Mouse (Mus musculus) 3134 (cell line): Measurements from ENCODE around the gene Prpf8.
A peak's percentile ranks its signal among the peaks of the same experiment; 100 is the strongest.

Experiments
- DNase-seq: peaks from one replicate; pipeline ENCODE4 v3.0.0-alpha.2; 2011; ENCODE audit warnings: low spot score; ENCODE audit not compliant: insufficient read length; ENCODE audit errors: extremely low read depth

Gene Prpf8

DNA sequence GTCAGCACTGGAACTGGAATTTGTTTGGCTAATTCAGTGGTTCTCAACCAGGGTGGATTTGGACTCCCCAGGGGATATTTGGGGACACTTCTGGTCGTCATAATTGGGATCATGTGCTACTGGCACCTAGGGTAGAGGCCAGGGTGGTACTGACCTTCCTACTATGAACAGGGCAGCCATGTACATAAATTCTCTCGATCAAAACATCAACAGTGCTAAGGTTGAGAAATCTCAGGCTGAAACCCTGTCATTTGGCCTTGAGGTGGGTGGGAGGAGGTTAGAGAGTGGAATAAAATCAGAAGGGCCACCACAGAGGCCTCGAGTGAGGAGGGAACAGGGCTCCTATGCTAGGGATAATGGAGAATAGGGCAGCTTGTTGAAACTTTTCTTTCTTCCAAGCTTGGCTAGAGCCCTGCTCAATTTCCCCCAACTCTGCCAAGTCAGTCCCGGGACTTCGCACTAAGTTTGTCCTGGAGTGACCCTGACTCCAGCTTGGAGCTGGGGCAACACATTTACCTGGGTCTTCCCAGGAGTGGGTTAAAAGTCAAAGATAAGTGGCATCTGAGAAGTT is 27.4 kb upstream of the Prpf8 start:
- no peak for DNase-seq

DNA sequence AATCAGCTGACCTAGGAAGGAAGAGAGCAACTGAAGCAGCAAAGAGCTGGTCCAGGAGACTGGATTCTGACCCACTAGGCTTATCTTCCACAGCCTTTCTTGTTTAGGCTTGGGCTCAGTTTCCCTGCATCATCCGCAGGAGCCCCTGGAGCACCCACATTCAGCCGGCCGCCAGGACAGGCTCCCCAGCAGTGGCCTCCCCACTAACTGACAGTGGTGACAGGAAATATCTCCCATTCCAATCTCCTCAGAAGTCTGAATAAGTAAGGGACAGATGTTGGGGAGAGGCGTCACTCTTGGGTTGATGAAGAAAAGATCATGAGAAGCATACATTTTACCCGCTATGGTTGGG is 26.9 kb upstream of the Prpf8 start:
- peak; percentile 48 for DNase-seq

DNA sequence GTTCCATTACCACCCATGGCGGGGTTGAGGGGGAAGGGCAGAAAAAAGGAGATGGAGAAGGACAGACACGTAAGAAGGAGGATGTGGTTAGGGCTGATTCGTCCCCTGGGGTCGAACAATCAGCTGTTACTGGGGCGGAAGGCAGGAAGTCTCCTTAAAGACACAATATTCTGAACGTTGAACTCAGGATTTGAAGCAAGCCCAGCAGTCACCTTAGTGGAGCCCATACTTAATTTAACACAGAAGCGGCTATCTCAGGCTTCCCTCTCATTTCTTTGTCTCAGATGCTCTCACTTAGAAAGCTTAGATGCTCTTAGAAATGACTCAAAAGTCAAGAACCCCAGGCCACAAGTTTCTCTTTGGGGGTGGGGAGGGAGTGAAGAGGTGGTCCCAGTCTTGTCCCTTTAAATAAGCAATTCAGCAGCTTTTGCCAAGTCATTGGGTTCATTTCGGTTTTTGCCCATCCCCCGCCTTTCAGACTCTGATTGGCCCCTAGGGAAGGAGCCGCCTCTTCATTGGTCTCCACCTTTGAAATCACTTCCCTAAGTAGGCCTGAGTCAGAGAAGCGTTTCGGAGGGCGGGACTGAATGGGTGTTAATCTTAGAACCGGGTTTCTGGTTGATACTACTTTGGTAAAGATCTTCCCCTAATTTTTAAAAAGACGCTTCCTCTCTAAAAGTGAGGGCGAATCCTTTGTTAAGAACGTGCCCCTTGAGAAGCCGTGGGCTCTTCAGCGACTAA is 26.3 kb upstream of the Prpf8 start:
- DNase-seq = peak; percentile 79

DNA sequence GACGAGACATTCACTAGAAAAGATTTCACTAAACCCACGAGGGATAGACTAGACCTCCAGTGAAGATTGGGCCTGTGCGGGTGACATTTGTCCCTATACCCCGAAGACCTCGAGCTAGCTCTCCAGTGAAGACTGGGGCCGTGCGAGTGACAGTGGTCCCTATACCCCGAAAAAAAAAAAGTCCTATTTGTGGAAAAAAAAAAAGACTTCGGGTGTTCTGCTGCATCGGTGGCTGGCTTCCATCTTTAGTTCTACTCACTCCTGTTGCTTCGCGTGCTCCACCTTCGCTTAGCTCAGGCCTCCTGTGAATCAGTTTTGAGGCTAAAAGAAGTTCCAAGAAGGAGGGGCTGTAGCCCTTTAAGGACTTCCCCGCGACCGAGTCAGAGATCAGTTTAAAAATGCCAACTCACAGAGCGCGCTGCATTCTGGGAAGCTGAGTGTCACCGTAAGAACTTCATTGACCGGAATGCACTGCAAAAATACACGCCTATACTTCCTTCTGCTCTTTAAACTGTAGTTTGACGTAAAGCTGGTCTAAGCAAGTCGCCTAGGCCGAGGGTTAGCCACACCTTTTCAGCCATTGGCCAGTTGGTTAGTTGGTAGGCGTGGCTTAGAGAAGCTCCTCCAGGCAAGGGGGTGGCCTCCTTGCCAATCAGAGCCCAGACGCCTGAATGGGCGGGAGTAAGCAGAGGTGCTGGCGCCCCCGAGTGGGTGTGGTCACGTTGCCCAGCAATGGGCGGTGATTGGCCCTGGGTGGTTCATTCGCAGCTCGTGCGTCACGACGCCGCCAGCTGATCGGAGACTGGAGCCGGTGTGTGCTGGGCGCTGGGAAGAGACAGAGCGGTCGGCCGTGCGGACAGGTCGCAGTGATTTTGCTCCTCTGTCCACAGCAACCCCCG is 25.5 kb upstream of the Prpf8 start, which contains the start of gene Tlcd2:
Gene Tlcd2, plus strand, starts transcription at position 872 of the 899 bp plus-strand sequence.
- DNase-seq = peak; percentile 100

DNA sequence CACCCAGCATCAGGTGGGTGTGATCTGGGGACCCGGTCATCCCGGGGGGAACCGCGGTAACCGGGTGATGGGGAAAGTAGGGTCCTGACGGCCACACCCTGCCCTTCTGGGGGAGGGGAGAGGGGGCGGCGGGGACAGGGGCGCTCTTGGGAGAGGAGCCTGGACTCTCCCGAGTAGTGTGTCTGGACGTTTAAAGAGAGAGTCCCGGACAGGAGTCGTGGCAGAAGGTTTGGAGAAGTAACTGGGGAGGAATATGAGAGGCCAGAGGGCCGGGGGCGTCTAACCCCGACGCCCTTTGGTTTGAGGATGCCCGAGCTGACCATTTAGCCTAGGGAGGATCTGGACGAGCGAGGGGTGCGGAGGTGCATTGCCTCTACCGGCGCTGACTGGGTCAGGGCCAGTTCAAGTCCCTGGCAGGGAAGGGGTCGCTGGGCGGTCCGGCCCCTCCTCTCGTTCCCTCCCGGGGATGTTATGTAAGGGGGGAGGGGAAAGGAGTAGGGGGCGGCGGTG is 24.8 kb upstream of the Prpf8 start:
- no peak for DNase-seq

DNA sequence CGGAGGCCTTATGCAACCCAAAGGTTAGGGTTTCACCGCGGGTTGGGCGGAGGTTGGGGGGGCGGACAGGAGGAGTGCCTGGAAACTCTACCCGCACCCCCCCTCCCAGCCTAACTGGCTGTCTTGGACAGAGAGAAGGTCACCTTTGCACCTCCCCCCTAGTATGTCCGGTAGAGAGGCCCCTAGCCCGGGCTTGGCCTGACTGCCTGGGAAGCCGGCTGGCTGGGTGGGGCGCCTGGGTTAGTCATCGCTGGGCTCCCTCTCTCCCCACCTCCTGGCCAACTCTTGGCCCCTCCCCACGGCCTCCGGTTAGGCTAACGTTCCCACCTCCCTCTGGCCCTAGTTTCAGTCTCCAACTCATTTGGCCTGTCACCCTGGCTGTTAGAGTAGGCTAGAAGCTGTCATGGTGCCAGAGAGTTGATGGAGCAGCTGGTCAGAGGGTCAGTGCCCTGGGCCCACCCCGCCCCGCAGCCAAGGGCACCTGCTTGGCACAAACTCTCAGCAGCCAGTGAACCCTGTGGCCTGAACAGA is 24.3 kb upstream of the Prpf8 start:
- peak; percentile 93 for DNase-seq

DNA sequence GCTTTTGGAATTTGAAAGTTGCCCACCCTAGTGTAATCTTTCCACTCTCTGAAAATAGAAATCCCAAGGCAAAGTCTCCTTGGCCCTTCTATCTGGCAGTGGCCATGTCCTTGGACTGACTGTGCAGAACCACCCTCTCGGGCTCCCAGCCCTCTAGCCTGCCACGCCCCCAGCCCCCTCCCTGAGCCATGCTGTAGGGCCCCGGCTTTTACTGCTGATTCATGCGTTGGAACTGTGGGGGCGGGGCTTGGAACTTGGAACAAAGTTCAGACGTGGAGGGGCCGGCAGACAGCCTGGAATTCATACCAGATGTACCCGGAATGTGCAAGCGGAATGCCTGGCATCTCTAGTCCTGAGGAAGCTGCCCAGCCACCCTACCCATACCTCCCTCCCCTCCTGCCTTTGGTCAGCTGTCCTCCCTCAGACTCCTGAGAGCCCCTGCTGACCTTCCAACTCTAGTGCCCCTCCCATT is 23.7 kb upstream of the Prpf8 start:
- DNase-seq = peak; percentile 95

DNA sequence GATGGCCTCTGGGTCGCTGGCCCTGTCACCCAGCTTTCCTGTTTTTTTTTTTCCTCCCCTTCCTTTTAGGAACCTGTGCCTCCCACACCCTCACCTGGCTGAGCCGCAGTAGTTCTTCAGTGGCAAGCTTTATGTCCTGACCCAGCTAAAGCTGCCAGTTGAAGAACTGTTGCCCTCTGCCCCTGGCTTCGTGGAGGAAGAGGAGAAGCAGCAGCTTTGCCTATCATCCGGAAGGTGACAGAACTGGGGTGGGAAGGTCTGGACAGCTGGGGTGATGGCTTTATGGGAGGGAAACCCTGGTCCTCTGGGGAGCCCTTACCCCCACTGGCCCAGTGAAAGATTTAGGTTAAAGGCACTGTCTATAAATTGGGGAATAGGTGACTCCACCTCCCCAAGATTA is 23.0 kb upstream of the Prpf8 start:
- DNase-seq = no peak

DNA sequence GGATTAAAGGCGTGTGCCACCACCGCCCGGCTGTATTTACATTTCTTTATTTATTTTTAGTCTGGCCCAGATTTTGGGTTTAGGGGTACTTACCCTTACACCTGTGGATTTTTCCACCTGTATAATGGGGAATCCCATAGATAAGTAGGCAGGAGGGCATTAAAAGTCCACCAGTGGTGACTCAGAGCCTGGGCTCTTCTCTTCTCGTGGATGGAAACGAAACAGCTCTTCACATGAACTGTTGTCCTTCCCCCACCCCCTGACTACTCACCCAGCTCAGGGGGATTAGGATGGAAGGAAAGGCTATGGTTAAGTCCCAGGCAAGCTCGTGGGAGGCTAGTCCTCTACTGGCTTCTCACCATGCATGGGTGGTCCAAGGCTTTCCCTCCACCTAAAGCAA is 22.2 kb upstream of the Prpf8 start:
- DNase-seq = no peak

DNA sequence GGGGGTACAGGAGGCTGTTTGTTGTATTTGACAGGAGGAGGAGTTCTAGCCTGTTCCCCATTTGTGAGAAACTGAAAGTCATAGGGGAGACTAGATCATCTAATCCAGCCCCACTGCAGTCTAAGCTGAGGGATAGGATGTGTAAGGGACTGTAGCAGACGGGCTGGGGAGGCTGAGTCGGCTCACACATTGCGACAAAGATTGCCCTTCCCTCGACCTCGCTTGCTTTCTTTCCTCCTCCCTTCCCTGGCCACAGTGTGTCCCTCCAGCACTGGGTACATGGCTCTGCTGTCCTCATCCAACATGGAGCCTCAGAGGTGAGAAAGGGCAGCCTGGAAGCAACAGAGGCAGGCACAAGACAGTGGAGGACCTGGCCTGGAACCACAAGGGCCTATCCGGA is 21.6 kb upstream of the Prpf8 start:
- DNase-seq = no peak

DNA sequence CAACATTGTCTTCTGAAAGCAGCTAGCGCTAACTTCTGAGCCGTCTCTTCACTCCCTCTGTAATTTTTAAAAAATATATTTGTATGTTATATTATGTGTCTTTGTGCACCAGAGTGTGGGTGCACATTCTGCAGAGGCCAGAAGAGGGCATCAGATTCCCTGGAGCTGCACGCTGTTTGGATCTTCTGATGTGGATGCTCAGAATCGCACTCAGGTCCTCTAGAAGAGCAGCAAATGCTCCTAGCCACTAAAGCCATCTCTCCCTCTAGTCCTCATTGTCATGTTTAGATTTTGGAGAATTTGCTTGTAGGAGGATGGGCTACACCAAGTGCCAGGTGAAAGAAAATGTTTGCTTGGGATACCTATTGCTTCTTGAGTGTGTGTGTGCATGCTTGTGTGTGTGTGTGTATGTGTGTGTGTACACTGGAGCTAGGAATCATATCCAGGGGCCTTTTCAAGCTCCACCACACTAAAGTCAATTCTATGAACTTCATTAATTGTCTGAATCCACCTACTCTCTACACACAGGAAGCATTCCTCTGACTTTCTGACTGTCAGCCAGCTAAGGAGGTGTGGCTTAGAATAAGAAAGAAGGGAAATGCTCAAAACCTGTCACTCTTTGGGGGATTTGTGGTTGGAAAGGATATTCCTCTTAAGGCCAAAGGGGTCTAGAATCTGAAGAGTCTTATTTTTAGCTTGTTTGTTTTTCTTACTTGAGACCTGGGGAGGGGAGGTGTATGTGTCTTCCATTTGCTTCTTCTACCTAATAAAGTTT is 19.7 kb upstream of the Prpf8 start:
- DNase-seq = no peak

DNA sequence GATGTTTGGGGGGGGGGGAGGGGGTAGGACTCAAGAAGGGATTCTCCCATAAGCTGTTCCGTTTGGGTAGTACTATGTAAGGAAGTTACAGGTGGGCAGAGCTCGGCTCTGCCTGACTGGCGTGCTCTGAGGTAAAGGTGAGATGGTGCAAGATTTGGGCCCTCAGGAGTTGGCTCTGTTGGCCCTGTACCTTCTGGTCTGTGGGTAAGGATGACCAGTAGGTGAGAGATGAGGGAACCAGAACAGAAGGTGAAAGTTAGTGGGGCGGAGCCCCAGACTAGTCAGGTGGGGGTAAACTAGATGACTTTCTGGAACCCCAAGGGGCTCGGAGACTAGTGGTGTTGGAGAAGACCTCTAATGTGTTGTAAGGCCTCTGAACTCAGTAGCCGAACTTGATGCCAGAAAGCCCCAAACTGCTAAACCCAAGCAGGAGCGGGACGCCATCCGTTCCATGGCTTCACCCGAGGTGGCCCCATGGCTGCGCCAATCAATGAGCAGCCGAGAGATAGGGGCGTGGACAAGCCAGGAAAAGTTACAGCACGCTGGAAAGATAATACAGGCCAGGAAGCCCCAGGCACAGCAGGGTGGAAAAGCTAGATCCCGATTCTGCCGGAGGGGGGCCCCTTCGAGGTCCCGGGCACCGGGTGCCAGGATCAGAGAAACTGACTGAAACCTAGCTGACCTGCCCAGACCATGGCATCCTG is 19.0 kb upstream of the Prpf8 start:
- no peak for DNase-seq

DNA sequence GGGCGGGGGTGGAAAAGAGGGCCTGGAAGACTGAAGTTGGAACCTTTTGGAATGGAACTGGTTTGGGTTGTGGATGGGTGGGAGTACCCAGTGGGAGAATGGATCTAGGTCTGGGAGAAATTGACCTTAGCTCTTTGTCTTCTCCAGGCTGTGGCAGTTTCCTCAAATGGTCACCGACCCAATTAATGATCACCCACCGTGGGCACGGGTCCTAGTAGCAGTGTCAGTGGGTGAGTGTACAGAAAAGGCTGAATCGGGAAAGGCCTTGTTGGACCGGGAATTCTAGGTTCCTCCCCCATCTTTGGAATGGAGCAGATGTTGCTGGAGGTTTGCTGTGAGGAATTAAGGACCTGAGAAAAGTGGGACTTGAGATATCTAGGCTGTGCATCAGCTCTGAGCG is 18.2 kb upstream of the Prpf8 start:
- no peak for DNase-seq

DNA sequence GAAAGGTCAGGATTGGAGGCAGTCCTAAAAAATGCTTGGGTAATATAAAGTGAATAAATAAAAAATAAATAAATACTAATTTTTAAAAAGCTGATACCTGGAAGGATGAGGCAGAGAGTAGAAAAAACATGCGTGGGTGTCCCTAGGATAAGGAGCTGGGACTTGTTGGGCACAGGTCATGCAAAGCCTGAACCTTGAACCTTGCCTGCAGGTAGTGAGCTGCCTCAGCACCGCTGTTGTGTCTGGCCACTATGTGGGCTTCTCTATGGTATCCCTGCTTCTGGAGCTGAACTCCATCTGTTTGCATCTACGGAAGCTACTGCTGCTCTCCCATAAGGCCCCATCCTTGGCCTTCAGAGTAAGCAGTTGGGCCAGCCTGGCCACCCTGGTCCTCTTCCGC is 17.4 kb upstream of the Prpf8 start:
- no peak for DNase-seq

DNA sequence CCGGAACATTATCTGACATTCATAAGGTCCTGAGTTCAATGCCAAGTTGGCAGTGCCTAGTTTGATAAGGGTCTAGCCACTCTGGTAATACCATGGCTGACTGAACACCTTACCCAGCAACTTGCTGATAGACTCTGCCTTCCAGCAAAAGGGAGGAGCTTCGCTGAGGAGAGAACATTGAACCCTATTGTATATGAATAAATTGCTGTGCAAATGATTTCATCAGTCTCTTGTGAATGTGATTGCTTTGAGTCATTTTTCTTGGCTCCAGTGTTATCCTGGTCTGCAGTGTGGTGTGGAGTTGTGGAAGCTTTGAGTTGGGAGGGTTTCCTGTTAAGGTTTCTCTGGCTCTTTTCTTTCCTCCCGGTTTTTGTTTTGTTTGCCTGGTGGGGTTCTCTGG is 15.9 kb upstream of the Prpf8 start:
- no peak for DNase-seq

DNA sequence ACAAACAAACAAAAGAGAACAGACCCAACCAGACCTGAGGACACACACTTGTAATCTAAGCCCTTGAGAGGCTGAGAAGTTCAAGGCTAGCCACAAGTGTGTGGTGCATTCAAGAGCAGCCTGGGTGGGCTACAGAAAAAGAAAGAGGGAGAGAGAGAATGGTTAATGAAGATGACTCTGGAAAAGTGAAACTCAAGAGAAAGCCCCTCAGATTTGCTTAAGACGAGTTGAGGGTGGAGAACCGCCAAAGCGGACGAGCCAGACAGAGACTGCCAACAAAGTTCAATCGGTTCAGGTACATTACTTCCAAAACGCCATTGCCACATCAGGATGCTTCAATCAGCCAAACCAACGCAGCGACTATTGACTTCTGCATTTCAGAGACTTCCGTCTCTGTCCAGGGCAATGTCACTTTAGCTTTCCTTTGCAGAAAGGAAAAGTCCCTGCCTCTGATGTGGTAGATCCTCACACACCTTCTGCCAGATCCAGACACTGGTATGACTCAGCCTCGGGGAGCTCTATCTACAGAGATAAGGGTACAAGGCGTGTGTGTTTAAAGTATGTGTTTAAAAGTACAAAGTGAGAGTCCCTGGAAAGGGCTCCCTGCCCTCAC is 14.0 kb upstream of the Prpf8 start:
- no peak for DNase-seq

DNA sequence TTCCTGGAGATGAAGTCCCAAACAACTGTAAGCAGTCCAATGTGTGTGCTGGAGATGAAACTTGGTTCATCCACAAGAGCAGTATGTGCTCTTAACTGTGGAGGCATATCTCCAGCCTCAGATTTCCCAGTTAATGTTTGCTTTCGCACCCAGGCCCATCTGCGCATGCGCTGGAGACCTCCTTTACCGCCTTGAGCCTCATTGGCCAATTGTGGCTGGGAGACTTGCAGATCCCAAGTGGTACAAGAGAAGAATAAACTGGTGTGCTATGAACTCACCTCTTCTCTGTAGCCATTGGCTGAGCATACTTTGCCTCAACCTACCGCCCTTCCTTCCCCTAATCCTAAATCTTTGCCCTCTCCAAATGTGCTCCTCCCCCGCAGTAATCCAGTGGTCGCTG is 13.2 kb upstream of the Prpf8 start:
- DNase-seq = no peak

DNA sequence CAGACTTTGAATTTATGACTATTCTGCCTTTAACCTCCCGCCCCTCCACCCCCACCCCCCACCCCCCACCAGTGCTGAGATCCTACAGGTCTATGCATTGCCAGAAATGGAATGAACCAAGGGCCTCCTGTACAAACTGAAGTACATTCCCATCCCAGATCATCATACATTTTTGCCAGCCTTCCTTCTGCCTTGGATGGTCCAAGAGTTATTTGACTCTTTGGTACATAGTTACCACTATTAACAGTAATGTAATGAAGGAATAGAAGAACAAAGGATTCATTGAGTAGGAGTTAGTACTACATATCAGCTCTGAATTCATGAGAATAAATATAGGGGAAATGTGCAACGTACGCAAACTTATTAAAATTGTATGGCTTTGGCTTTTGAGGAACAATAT is 424 bp upstream of the Prpf8 start:
- no peak for DNase-seq

DNA sequence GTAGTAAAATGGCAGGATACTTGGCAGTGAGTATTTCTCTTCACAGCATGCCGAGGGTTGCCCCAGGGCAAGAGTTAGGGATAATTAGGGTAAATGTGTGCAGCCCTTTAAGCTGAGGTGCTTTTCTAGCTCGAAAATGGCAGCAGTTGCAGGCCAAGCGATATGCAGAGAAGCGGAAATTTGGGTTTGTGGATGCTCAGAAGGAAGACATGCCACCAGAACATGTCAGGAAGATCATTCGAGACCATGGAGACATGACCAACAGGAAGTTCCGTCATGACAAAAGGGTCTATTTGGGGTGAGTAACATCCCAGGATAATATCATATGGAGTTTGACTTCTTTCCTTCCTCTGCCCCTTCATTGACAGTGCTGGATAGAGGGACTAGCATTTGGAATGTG is 880 bp downstream of the Prpf8 start:
- no peak for DNase-seq
